Mouse (Mus musculus): ENCODE measurements around the gene Rrp9. TPM values are rescaled to one million over a fixed set of nuclear protein-coding genes. Genes with fewer than 3 reads are reported as not detected.

Gene Rrp9
- total and polyA plus RNA-seq, 3 experiments = 120 to 326 (median 130) TPM

DNA sequence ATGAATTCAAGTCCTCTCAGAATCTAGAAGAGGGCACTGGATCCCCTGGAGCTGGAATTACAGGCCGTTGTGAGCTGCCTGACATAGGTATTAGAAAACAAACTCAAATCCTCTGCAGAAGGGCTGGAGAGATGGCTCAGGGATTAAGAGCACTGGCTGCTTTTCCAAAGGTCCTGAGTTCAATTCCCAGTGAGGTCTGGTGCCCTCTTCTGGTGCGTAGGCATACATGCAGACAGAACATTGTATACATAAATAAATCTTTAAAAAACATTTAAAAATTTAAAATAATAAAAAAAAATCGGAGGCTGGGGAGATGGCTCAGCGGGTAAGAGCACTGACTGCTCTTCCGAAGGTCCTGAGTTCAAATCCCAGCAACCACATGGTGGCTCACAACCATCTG is 33.1 kb upstream of the Rrp9 start:
- dilution Hi-C loops (cut with MboI; ENCODE audit: extremely low pct_ligation_motif_present, extremely low pct_unique_long_range_greater_than_20kb, low sequenced_read_pairs) = no loop called here
- H3K36me3 ChIP-seq (replicated peaks in 1 of 2; ENCODE audit: control insufficient read depth in 1 of 2, insufficient read depth in 1 of 2, low read length in 1 of 2) = peaks cover 0 to 34% of the 10 kb centered on the region in 2 experiments
- no peak overlapping the region for H3K9ac ChIP-seq (ENCODE audit: insufficient read depth, low read depth)
- H3K4me2 ChIP-seq (ENCODE audit: insufficient read depth, low read depth, poor library complexity, severe bottlenecking) = no peak overlapping the region
- no peaks in the 10 kb centered on the region for H3K9me3 ChIP-seq (replicated peaks; ENCODE audit: low read length)
- no peak overlapping the region for H3K27ac ChIP-seq (ENCODE audit: insufficient read depth, low read depth)
- in situ Hi-C loops (cut with MboI; ENCODE audit: low pct_ligation_motif_present, low pct_unique_long_range_greater_than_20kb, low sequenced_read_pairs) = no loop called here
- H3K27me3 ChIP-seq (replicated peaks) = no peaks in the 10 kb centered on the region
- no peak overlapping the region for H3K4me3 ChIP-seq (replicated peaks in 1 of 3; ENCODE audit: low read depth in 2 of 3, low read length in 2 of 3, poor library complexity in 1 of 3)
- DNase-seq (ENCODE audit: extremely low read depth) = no peak
- peaks cover 0 to 14% of the 10 kb centered on the region in 2 experiments; a peak in 2 of 4 replicates for H3K4me1 ChIP-seq (ENCODE audit: control insufficient read depth in 1 of 2, insufficient read depth in 2 of 2)
- peak in 1 of 2 experiments; percentile 52; a peak in 2 of 4 replicates for TF ChIP-seq CTCF (conservative IDR thresholded peaks at IDR 0.05 in 1 of 2, IDR thresholded peaks at IDR 0.05 in 1 of 2; ENCODE audit: low read depth in 2 of 2, low read length in 2 of 2)
- 0 out of 2 replicates have a peak, but pooled peaks have one; percentile 18 for TF ChIP-seq SMC3 (IDR thresholded peaks at IDR 0.05; ENCODE audit: low read depth, low read length)
- no peak for TF ChIP-seq JUND (conservative IDR thresholded peaks at IDR 0.05; ENCODE audit: low read depth, low read length)
- peak; percentile 19 for TF ChIP-seq RAD21 (IDR thresholded peaks at IDR 0.05; ENCODE audit: low read depth, low read length)
- no peak for TF ChIP-seq BHLHE40 (IDR thresholded peaks at IDR 0.05; ENCODE audit: low read depth, low read length)
- H3K79me2 ChIP-seq (replicated peaks; ENCODE audit: control insufficient read depth, extremely low read depth, insufficient read depth, poor library complexity, severe bottlenecking) = no peaks in the 10 kb centered on the region

DNA sequence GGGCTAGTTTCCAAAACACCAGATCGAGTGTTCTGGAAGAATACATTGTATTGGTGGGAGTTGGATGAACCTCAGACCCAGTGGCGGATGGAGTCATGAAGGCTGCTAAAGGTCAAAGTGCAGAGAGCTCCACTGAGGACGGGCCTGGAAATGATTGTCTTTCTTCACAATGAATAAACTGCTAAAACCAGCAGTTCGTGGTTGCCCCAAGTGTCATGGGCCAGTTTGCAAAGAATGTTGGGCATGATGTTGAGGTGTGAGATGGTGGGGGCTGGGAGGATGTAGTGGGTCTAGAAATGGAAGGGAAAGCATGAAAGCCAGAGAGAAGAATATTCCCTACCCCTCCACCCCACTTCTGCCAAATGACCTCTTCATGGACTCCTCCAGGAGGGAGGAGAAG is 30.9 kb upstream of the Rrp9 start:
- Histone ChIP-seq H3K9me3 (replicated peaks; ENCODE audit: low read length) (no peaks in the 10 kb centered on the region), H3K4me3 (replicated peaks in 1 of 3; ENCODE audit: low read depth in 2 of 3, low read length in 2 of 3, poor library complexity in 1 of 3) (no peak overlapping the region), H3K4me2 (ENCODE audit: insufficient read depth, low read depth, poor library complexity, severe bottlenecking) (no peak overlapping the region), H3K36me3 (replicated peaks in 1 of 2; ENCODE audit: control insufficient read depth in 1 of 2, insufficient read depth in 1 of 2, low read length in 1 of 2) (peaks cover 0 to 32% of the 10 kb centered on the region in 2 experiments), H3K79me2 (replicated peaks; ENCODE audit: control insufficient read depth, extremely low read depth, insufficient read depth, poor library complexity, severe bottlenecking) (no peaks in the 10 kb centered on the region), H3K27me3 (replicated peaks) (no peaks in the 10 kb centered on the region), H3K9ac (ENCODE audit: insufficient read depth, low read depth) (no peak overlapping the region), H3K4me1 (ENCODE audit: control insufficient read depth in 1 of 2, insufficient read depth in 2 of 2) (peaks cover 2 to 23% of the 10 kb centered on the region in 2 experiments), H3K27ac (ENCODE audit: insufficient read depth, low read depth) (no peak overlapping the region)
- dilution Hi-C loops (cut with MboI; ENCODE audit: extremely low pct_ligation_motif_present, extremely low pct_unique_long_range_greater_than_20kb, low sequenced_read_pairs) (no loop called here), in situ Hi-C loops (cut with MboI; ENCODE audit: low pct_ligation_motif_present, low pct_unique_long_range_greater_than_20kb, low sequenced_read_pairs) (no loop called here)
- TF ChIP-seq RAD21 (IDR thresholded peaks at IDR 0.05; ENCODE audit: low read depth, low read length) (no peak), HCFC1 (IDR thresholded peaks at IDR 0.05; ENCODE audit: low read depth, low read length) (no peak), USF1 (IDR thresholded peaks at IDR 0.05; ENCODE audit: low read depth, low read length) (no peak), NELFE (IDR thresholded peaks at IDR 0.05; ENCODE audit: low read depth, low read length) (no peak), MAZ (IDR thresholded peaks at IDR 0.05; ENCODE audit: low read depth, low read length) (no peak), UBTF (IDR thresholded peaks at IDR 0.05; ENCODE audit: low read depth, low read length) (no peak), CTCF (conservative IDR thresholded peaks at IDR 0.05 in 1 of 2, IDR thresholded peaks at IDR 0.05 in 1 of 2; ENCODE audit: low read depth in 2 of 2, low read length in 2 of 2) (no peak), MEF2A (IDR thresholded peaks at IDR 0.05; ENCODE audit: borderline replicate concordance, low read depth, low read length) (no peak), EP300 (IDR thresholded peaks at IDR 0.05; ENCODE audit: low read length) (no peak), KAT2A (IDR thresholded peaks at IDR 0.05; ENCODE audit: insufficient replicate concordance, low read length) (no peak), MAFK (IDR thresholded peaks at IDR 0.05; ENCODE audit: insufficient replicate concordance, low read length) (no peak), POLR2AphosphoS2 (IDR thresholded peaks at IDR 0.05; ENCODE audit: low read depth, low read length) (no peak), JUND (conservative IDR thresholded peaks at IDR 0.05; ENCODE audit: low read depth, low read length) (no peak)
- no peak for DNase-seq (ENCODE audit: extremely low read depth)

Measured in CH12.LX (cell line).